Mouse (Mus musculus): Measurements from ENCODE around the gene Ppp1r2. TPM values are rescaled to one million over a fixed set of nuclear protein-coding genes. Genes with fewer than 3 reads are reported as not detected.

Gene Ppp1r2
- polyA plus RNA-seq, 1 experiment from 2014 or later: 91.3 TPM

DNA sequence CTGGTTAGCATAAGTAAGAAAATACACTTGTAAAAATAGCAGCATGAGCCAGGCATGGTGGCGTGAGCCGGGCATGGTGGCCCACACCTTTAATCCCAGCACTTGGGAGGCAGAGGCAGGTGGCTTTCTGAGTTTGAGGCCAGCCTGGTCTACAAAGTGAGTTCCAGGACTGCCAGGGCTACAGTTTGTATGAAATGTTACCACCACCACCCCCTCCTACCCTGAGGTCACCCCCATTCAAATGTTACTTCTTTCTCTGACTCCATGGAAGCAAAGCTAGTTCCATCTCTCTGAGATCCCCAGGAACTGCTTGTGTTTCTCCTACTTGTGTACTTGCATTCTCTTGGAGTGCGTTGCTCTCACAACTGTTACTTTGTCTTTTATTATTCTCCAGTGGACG is 5.1 kb upstream of the Ppp1r2 start:
- no peak for DNase-seq (ENCODE audit: extremely low spot score, low spot score)
- H3K4me1 ChIP-seq: peaks cover 14% of the 10 kb centered on the region
- H3K27me3 ChIP-seq (ENCODE audit: poor library complexity, severe bottlenecking): peaks cover 4% of the 10 kb centered on the region; the same call in 1 of the 2 replicates
- H3K27ac ChIP-seq: no peak overlapping the region
- WGBS: 94% methylated on average over 4 of the region's 4 CpGs
- H3K4me3 ChIP-seq: no peak overlapping the region
- no peaks in the 10 kb centered on the region for H3K36me3 ChIP-seq (replicated peaks)
- no peaks in the 10 kb centered on the region for H3K9me3 ChIP-seq

DNA sequence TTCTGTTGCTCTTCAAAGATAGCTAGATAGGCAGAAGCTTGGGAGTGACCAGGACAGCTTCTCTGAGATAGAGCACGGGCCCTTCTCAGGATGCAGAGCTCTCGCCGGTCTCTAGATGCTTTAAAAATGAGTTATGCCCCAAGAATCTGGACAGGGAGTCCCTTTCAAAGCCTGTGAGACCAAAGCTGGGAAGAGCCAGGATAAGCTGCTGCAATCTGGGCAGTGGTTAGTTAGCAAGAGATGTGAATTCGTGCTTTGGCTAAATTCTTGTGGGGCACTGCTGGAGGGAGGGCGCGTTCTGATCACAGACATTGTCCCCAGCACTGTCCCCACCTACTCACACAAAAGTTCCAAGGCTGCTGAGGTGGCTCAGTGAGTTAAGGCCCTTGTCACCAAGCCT is 3.5 kb upstream of the Ppp1r2 start:
- no peak for DNase-seq (ENCODE audit: extremely low spot score, low spot score)

DNA sequence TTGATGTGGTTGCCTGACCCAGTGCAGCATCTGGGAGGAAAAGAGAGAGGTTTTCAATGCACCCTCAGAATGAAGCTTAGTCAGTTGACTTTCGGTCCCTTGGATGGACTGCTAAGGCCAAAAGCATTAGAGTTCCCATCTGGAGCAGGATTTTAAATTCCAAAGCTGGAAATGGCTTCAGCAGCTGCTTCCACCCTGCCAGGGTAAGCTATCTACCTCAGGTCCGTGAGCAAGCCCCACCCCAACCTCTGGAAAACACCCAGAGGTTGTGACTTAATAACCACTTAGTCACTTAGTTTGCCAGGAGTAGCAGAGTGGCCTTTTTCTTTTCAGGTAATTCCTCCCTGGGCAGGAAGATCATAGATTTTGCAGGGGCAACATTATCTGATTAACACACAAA is 3.0 kb upstream of the Ppp1r2 start:
- H3K27me3 ChIP-seq (ENCODE audit: poor library complexity, severe bottlenecking): peaks cover 4% of the 10 kb centered on the region; the same call in 1 of the 2 replicates
- peaks cover 26% of the 10 kb centered on the region for H3K4me1 ChIP-seq
- H3K27ac ChIP-seq: no peak overlapping the region
- no peaks in the 10 kb centered on the region for H3K36me3 ChIP-seq (replicated peaks)
- H3K9me3 ChIP-seq: no peaks in the 10 kb centered on the region
- no peak overlapping the region for H3K4me3 ChIP-seq
- no peak for DNase-seq (ENCODE audit: extremely low spot score, low spot score)
- WGBS: 72% methylated on average over 2 of the region's 2 CpGs

More for the DNA sequence above, 3.5 kb upstream of the Ppp1r2 start:
- peaks cover 4% of the 10 kb centered on the region; the same call in 1 of the 2 replicates for H3K27me3 ChIP-seq (ENCODE audit: poor library complexity, severe bottlenecking)
- no peak overlapping the region for H3K4me3 ChIP-seq
- WGBS: 76% methylated on average over 6 of the region's 6 CpGs
- no peaks in the 10 kb centered on the region for H3K36me3 ChIP-seq (replicated peaks)
- H3K9me3 ChIP-seq: no peaks in the 10 kb centered on the region
- no peak overlapping the region for H3K27ac ChIP-seq
- H3K4me1 ChIP-seq: peaks cover 21% of the 10 kb centered on the region

DNA sequence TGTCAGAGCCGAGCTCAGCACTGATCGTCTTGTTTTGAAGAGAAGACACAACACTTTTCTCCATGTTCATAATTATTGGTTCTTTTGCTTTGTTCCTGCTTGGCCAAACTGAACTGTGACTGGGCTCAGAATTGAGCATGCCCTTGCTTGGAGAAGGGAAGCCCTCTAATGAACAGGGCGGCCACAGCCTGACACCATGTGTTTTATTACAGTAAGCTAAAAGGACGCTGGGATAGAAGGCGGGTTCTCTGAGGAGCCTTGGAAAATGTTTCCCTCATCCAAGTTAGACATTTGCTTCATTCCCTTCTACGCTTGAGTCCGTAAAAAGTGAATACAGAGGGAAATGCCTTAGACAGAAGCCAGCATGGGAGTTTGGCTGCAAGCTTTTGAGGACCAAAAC is 1.9 kb upstream of the Ppp1r2 start:
- DNase-seq (ENCODE audit: extremely low spot score, low spot score): no peak
- WGBS: 89% methylated on average over 7 of the region's 7 CpGs
- Histone ChIP-seq H3K27ac (no peak overlapping the region), H3K36me3 (replicated peaks) (peaks cover 9% of the 10 kb centered on the region), H3K27me3 (ENCODE audit: poor library complexity, severe bottlenecking) (peaks cover 4% of the 10 kb centered on the region; the same call in 1 of the 2 replicates), H3K4me3 (no peak overlapping the region), H3K9me3 (no peaks in the 10 kb centered on the region), H3K4me1 (peaks cover 37% of the 10 kb centered on the region)

DNA sequence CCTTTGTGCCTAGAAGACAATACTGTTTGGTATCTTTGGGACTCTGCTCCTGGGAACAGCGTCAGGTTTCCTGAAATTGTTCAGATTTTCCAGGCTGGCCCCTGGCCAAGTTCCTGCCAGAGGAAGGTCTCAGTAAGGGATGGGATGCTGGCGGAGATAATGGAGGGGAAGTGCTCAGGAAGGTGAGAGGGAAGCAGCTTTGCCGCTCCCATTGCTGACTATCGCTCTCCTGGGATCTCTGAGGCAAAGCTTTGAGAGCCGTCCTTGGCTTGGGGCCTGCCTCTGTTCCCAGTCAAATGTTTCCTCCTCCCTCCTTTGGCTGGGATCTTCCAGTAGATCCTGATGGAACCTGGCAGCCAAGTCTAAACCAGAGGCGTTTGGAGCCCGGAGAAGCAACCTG is 1.5 kb upstream of the Ppp1r2 start:
- Histone ChIP-seq H3K9me3 (no peaks in the 10 kb centered on the region), H3K36me3 (replicated peaks) (peaks cover 13% of the 10 kb centered on the region), H3K4me3 (no peak overlapping the region), H3K4me1 (peaks cover 37% of the 10 kb centered on the region), H3K27me3 (ENCODE audit: poor library complexity, severe bottlenecking) (peaks cover 4% of the 10 kb centered on the region; the same call in 1 of the 2 replicates), H3K27ac (0 out of 2 replicates have a peak overlapping the region, but pooled peaks have one; percentile 15)
- no peak for DNase-seq (ENCODE audit: extremely low spot score, low spot score)
- WGBS: 73% methylated on average over 7 of the region's 7 CpGs

DNA sequence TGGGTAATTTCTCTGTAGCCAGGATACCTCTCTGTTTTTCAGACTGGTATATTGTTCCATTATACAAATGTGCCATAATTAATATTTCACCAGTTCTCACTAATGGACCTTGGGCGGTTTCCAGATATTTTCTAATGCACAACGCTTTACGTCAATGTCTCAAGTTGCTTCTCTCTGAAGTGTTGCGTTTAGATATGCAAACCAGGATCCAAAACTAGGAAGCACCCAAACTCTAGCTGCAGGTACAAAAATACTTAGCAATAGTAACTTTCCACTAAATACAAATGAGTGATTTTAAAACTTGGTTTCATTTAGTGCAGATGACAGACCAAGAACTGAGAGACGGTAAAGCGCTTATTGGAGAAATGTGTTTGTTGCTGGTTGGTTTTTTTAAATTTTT is 993 bp downstream of the Ppp1r2 start:
- Histone ChIP-seq H3K27me3 (ENCODE audit: poor library complexity, severe bottlenecking) (peaks cover 4% of the 10 kb centered on the region; the same call in 1 of the 2 replicates), H3K9me3 (no peaks in the 10 kb centered on the region), H3K36me3 (replicated peaks) (peaks cover 27% of the 10 kb centered on the region), H3K4me3 (peak overlapping the region; percentile 87), H3K4me1 (peaks cover 37% of the 10 kb centered on the region), H3K27ac (peak overlapping the region; percentile 98)
- no peak for DNase-seq (ENCODE audit: extremely low spot score, low spot score)
- WGBS: 15% methylated on average over 6 of the region's 6 CpGs

DNA sequence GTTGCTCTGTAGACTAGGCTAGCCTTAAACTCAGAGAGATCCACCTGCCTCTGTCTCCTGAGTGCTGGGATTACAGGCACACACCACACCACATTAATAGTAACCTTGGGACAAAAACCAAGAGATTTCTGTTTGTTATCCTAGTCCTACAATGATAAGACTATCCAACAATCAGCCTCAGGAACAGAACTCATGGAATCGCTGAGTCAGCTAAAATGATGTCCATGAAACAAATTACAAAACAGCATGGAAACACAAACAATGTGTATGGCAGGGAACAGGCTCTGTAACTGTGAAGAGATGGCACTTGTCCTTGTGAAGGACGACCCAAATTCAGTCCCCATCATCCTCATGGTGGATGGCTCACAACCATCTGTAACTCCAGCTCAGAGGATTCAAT is 8.4 kb downstream of the Ppp1r2 start:
- 97% methylated on average over 2 of the region's 2 CpGs for WGBS
- Histone ChIP-seq H3K27me3 (ENCODE audit: poor library complexity, severe bottlenecking) (no peaks in the 10 kb centered on the region), H3K27ac (no peak overlapping the region), H3K4me1 (no peaks in the 10 kb centered on the region; the same call in 1 of the 2 replicates), H3K4me3 (no peak overlapping the region), H3K9me3 (no peaks in the 10 kb centered on the region), H3K36me3 (replicated peaks) (peaks cover 76% of the 10 kb centered on the region)
- no peak for DNase-seq (ENCODE audit: extremely low spot score, low spot score)

DNA sequence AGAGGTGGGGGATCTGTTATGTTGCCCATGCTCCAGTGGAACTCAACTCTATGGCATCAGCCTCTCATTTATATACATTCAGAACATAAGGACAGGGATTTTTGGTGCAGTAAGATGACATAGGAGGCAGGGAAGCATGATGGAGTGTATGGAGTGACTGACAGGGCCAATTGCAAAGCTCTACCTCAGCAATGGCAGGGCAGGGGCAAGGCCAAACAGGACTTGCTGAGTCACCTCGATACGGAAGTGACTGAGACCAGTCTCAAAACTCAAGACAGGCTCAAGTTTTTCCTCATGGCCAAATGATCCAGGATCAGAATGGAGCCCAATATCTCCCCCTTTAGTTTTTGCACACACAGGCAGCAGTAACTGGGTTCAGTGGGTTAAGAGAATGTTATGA is 18.9 kb downstream of the Ppp1r2 start:
- no peak overlapping the region for H3K4me3 ChIP-seq
- DNase-seq (ENCODE audit: extremely low spot score, low spot score): no peak
- no peaks in the 10 kb centered on the region for H3K4me1 ChIP-seq
- no peak overlapping the region for H3K27ac ChIP-seq
- H3K9me3 ChIP-seq: no peaks in the 10 kb centered on the region
- peaks cover 82% of the 10 kb centered on the region for H3K36me3 ChIP-seq (replicated peaks)
- WGBS: 93% methylated on average over 2 of the region's 2 CpGs
- no peaks in the 10 kb centered on the region for H3K27me3 ChIP-seq (ENCODE audit: poor library complexity, severe bottlenecking)

DNA sequence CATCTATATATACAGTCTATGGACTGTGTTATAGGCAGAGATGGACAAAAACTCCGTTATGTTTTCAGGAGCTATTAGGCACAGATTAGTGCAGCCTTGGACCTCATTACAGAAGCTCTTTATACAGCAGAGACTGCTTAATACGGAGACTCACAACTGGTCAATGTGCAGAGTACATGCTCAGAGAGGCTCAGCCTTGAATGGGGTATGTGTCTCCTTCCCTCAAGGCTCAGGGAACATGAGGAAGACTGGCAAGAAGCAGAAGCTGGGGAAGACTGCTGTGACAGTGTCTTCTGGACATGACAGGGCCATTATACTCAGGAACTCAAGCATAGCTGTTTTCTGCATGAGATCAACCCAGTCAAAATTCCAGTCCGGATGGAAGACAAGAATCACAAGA is 19.4 kb downstream of the Ppp1r2 start:
- WGBS: 83% methylated on average over 3 of the region's 3 CpGs
- no peak overlapping the region for H3K27ac ChIP-seq
- no peaks in the 10 kb centered on the region for H3K27me3 ChIP-seq (ENCODE audit: poor library complexity, severe bottlenecking)
- no peak overlapping the region for H3K4me3 ChIP-seq
- H3K9me3 ChIP-seq: no peaks in the 10 kb centered on the region
- H3K36me3 ChIP-seq (replicated peaks): peaks cover 77% of the 10 kb centered on the region
- peak; percentile 10 for DNase-seq (ENCODE audit: extremely low spot score, low spot score)
- H3K4me1 ChIP-seq: no peaks in the 10 kb centered on the region

DNA sequence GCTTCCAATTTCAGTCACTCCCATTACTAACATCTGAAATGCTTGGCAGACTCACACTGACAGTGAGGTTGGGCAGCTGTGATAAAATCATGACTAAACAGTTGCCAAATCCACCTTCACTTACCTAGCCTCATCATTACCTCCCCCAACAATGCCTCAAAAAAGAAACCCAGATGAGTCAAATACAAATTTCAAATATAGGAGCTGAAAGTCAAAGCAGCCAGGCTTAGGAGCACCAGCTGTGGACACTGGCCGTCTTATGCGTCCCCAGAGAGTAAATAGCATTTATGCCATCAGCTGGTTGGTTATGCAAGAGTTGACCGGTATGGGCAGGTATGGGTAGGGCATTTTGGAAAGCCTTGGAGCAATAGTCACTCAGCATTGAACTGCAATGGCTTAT is 25.7 kb downstream of the Ppp1r2 start:
- no peak for DNase-seq (ENCODE audit: extremely low spot score, low spot score)
- Histone ChIP-seq H3K9me3 (no peaks in the 10 kb centered on the region), H3K4me1 (no peaks in the 10 kb centered on the region), H3K27ac (no peak overlapping the region), H3K36me3 (replicated peaks) (peaks cover 15% of the 10 kb centered on the region), H3K27me3 (ENCODE audit: poor library complexity, severe bottlenecking) (no peaks in the 10 kb centered on the region), H3K4me3 (no peak overlapping the region)
- WGBS: 92% methylated on average over 3 of the region's 3 CpGs

DNA sequence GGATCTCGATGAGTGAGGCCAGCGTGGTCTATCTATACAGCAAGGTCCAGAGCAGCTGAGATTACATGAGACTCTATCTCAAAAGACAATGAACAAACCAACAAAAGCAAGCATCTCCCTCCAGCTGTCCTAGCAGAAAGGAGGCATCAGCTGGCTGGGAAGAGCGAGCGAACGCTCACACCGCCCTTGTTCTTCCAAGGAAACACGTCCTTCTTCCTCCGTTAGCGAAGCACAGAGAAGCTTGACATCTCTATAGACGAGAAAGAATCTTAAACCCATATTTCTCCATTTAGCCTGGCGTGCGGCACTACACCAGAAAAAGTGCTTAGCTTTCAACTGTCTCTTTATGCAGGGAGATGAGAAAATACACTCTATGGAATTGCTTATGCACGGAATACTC is 26.4 kb downstream of the Ppp1r2 start:
- Histone ChIP-seq H3K4me3 (no peak overlapping the region), H3K4me1 (no peaks in the 10 kb centered on the region), H3K27me3 (ENCODE audit: poor library complexity, severe bottlenecking) (no peaks in the 10 kb centered on the region), H3K27ac (no peak overlapping the region), H3K36me3 (replicated peaks) (peaks cover 12% of the 10 kb centered on the region), H3K9me3 (no peaks in the 10 kb centered on the region)
- no peak for DNase-seq (ENCODE audit: extremely low spot score, low spot score)
- WGBS: 93% methylated on average over 13 of the region's 13 CpGs

DNA sequence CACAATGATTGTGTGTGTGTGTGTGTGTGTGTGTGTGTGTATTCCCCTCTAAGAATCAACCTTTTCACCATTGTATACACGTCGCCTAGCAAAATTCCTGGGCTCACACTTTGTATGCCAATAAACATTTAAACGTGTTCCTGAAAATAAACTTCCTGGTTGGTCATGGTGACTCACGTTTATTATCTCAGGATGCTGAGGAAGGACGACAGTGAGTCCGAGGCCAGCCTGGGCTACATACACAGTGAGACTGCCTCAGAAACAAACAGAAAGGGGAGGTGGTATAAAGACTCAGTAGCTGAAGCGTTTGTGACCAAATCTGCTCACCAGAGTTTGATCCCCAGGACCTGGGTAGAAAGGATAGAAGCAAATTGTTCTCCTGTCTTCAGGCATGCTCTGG is 27.6 kb downstream of the Ppp1r2 start:
- no peaks in the 10 kb centered on the region for H3K27me3 ChIP-seq (ENCODE audit: poor library complexity, severe bottlenecking)
- DNase-seq (ENCODE audit: extremely low spot score, low spot score): no peak
- H3K36me3 ChIP-seq (replicated peaks): peaks cover 6% of the 10 kb centered on the region
- 86% methylated on average over 7 of the region's 7 CpGs for WGBS
- H3K9me3 ChIP-seq: no peaks in the 10 kb centered on the region
- no peak overlapping the region for H3K27ac ChIP-seq
- H3K4me1 ChIP-seq: no peaks in the 10 kb centered on the region
- H3K4me3 ChIP-seq: no peak overlapping the region

DNA sequence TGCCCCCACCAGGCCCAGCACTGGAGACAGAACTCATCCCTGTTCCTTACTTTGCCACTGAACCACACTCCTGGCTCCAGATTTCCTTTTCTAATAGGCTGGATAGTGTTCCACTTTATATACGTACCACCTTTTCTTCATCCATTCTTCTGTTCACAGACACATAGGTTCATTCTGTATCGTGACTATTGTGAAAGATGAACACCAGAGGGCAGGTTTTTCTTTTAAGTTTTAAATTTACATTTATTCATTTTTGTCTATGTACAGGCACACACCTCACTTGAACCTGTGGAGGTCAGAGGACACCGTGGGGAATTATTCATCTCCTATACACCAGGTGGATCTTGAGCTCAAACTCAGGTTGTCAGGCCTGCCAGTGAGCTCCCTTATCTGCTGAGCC is 31.0 kb downstream of the Ppp1r2 start:
- no peaks in the 10 kb centered on the region for H3K36me3 ChIP-seq (replicated peaks)
- WGBS: 88% methylated on average over 3 of the region's 3 CpGs
- H3K9me3 ChIP-seq: no peaks in the 10 kb centered on the region
- no peak overlapping the region for H3K27ac ChIP-seq
- H3K4me1 ChIP-seq: no peaks in the 10 kb centered on the region
- DNase-seq (ENCODE audit: extremely low spot score, low spot score): no peak
- H3K27me3 ChIP-seq (ENCODE audit: poor library complexity, severe bottlenecking): no peaks in the 10 kb centered on the region
- H3K4me3 ChIP-seq: no peak overlapping the region

DNA sequence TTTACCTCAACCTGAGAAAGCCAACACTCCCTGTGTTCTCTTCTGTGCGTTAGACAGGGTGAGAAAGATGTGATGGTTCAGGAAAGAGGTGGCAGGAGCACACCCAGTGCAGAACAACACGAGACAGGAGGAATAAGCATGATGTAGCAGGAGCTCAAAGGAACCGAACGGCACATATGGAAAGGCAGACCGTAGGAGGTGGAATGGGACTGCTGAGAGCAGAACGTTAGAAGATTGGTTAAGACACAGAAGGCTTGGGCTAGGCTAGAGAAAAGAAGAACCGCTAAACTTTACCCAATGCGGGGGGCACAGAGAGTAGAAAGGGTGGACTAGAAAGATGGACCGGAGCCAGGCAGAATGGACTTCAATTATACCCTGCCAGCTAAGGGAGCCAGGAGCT is 33.6 kb downstream of the Ppp1r2 start:
- Histone ChIP-seq H3K27me3 (ENCODE audit: poor library complexity, severe bottlenecking) (no peaks in the 10 kb centered on the region), H3K4me3 (no peak overlapping the region), H3K9me3 (no peaks in the 10 kb centered on the region), H3K27ac (no peak overlapping the region), H3K36me3 (replicated peaks) (no peaks in the 10 kb centered on the region), H3K4me1 (peaks cover 5% of the 10 kb centered on the region)
- WGBS: 89% methylated on average over 9 of the region's 9 CpGs
- no peak for DNase-seq (ENCODE audit: extremely low spot score, low spot score)
